Mouse (Mus musculus) layer of hippocampus, postnatal 10 days (tissue): ENCODE measurements at regions not wholly inside any gene's neighbourhood (a gene's known extent, or its start where the extent isn't known, plus 50 kb on each side); places are given as distances from the start of the nearest gene placed in this dataset.

ENCODE experiments used
- DNase-seq, 2 experiments: peaks; one replicate each; pipeline ENCODE4 v3.0.0; 2021; ENCODE audit warnings: low spot score in 2 of 2

GRCm38 (mm10) chr2:46678366-46678765 is 1561.2 kb upstream of the Zeb2 start:
- DNase-seq, result no peak

DNA sequence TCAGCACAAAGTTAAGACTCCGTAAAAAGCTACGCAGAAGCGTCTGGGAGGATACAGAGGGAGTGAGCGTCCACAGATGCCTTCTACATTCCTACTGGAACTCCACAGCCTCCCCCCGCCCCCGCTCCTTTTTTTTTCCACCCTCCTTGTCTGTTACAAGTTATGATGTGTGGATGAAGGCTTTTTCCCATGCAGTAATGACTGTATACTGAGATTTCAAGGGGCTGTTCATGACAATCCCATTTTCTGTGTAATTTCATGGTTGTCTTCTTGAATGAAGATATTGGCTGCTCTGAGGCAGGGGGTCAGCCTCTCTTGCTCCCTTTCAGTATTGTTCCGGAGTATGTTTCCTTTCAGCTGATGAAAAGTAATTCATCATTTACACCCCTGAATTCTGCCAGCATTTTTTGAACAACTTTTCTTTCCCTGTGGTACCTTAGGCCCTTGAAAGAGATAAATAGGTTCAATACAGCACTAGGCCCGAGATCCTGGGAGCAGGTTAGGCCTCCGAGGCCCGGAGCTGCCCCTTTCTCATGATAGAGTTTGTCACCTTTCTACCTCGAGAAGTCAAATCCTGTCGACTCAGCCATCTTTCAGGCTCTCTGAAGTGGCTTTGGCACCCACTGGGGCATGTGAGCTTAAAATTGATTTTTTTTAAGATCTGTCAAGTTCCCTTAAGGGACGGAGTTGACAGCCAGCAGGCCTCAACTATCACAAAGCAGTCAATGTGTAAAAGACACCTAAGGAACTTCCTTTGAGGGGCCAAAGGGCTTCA is 1552.5 kb upstream of the Zeb2 start:
- no peak for DNase-seq

GRCm38 (mm10) chr2:46666990-46667337 is 1549.8 kb upstream of the Zeb2 start:
- DNase-seq, result no peak

- no peak for DNase-seq
Observed at GRCm38 (mm10) chr2:46666084-46666989, 1549.1 kb upstream of the Zeb2 start.

- DNase-seq, result no peak
Observed at GRCm38 (mm10) chr2:46661876-46662275, 1544.7 kb upstream of the Zeb2 start.

GRCm38 (mm10) chr2:46660577-46660976 is 1543.4 kb upstream of the Zeb2 start:
- no peak for DNase-seq

DNA sequence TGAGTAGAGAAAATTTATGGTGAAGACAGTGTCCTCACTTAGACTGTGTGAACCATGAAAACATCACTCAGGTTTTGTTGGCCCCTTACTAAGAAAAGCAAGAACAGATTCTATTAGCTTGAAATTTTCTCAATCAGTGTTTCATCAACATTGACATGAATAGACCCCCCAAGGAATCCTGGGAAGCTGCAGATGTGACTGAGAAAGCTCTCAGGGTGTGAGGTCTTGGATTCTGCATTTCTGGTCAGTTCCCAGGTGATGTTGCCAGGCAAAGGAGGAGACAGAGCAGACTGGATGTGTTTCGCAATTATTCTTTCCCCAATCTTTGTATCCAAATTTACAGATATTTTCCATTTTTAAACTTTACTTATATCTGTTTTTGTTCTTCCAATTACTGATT is 1538.1 kb upstream of the Zeb2 start:
- DNase-seq, result no peak

DNA sequence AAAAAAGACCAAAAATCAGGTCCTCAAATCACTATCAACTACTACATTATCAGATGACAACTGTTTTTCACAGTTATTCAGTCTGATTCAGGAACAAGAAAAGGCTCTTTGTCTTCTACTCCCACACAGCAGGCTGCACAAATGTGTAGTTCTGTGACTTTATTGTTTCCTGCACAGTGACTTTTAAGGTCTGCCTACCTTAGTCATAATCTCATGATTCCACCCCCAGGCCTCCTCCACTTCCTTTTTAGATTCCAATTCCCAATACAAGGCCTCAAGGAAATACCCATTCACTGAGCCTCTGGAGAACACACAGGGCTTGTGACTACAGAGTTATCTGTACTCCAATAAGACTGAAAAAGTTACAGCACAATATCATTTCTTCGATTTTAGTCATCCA is 1535.4 kb upstream of the Zeb2 start:
- DNase-seq, result no peak

DNA sequence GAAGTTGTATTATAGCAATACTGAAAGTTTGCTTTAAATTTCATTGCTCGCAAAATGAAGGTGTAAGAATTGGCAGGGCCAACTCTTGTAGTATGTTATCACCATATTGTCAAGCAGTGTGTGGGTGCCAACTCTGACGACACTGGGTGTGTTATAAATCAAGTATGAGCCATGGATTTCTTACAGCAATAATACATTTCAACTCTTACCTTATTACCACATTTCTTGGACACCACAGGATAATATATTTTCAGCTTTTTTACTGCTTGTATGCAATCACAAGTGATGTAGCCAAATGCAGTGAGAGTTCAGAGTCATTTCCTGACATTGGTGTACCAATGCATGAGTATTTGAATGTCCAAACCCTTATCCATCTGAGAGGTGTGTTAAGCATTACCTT is 1529.2 kb upstream of the Zeb2 start:
- DNase-seq, result no peak

DNA sequence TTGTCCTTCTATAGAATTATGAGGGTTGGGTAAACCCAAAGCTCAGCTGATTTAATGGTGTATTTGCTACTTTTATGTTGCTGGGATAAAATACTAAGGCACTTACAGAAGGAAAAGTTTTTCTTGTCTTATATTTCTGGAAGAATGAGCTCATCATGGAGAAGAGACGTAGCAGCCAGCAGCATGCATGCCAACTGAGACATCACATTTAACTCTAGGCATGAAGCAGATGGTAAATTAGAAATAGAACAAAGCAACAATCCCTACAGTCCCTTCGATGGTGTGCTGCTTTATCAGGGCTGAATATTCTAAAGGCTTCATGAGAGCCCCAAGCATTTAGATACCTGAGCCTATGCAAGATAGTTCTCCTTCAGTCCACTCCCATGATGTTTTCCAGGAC is 1492.0 kb upstream of the Zeb2 start:
- DNase-seq, result no peak

DNA sequence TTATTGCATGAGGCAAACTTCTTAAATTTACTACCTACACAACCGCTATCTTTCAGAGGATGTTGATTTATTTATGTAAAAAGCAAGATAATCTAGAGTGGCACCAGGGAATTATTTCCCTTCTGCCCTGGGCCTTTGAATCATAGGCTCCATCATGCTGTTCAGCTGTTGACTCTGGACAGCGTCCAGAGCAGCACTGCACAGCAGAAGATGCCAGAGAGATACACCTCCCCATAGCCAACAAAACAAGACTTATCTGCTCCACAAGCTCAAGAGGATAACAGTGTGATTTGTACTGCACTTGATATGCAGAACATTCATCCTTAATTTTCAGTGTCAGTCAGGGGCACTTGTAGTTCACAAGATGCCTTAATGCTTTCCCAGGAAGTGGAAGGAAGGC is 1464.6 kb upstream of the Zeb2 start:
- DNase-seq, result peak in 1 of 2 experiments; percentile 30

DNA sequence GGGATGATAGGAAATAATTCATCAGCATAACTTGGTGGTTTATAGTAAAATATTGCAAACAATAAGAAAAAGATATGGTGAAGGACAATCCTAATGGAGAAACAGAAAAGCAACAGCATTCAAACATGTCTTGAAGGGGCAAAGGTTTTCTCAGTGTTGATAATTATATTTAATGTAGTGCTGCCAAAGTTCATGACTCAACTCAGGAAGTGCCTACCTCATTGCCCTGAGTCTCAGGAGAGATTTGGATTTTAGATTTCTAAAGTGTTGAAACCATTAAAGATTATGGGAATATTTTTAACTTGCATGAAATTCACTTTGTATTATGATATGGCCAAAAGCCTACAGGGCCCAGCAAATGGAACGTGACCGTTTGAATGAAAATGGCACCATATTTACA is 1453.2 kb upstream of the Zeb2 start:
- DNase-seq, result no peak

- no peak for DNase-seq
Observed at GRCm38 (mm10) chr2:46533395-46533794, 1416.2 kb upstream of the Zeb2 start.

DNA sequence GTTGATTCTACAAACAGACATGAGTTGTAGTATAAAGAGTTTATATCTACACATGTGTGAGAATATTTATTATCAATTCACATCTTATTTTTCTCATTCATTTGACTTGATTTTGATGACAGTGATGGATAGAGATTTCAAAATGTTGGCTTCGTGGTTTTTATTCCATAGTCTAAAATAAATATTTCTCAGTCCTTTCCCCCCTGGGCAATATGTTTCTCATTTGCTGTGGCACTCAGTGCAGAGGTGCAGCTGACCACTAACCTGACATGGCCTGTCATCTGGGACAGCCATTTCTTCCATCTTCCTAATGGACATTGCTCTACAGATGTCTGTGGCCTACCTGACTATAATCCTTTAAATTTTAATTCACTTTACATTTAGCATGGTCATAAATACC is 1413.5 kb upstream of the Zeb2 start:
- DNase-seq, result no peak

GRCm38 (mm10) chr2:46525223-46525622 is 1408.0 kb upstream of the Zeb2 start:
- DNase-seq, result no peak

GRCm38 (mm10) chr2:46524625-46525024 is 1407.4 kb upstream of the Zeb2 start:
- no peak for DNase-seq

- DNase-seq, result no peak
Observed at GRCm38 (mm10) chr2:46521147-46521965, 1404.2 kb upstream of the Zeb2 start.

GRCm38 (mm10) chr2:46512237-46513028 is 1395.2 kb upstream of the Zeb2 start:
- no peak for DNase-seq

GRCm38 (mm10) chr2:46506951-46507350 is 1389.8 kb upstream of the Zeb2 start:
- DNase-seq, result no peak

- no peak for DNase-seq
Observed at GRCm38 (mm10) chr2:46503074-46503473, 1385.9 kb upstream of the Zeb2 start.

- no peak for DNase-seq
Observed at GRCm38 (mm10) chr2:46492299-46492698, 1375.1 kb upstream of the Zeb2 start.
